ENCODE assay signal across 15 mouse cellular contexts in the genomic region with DNA sequence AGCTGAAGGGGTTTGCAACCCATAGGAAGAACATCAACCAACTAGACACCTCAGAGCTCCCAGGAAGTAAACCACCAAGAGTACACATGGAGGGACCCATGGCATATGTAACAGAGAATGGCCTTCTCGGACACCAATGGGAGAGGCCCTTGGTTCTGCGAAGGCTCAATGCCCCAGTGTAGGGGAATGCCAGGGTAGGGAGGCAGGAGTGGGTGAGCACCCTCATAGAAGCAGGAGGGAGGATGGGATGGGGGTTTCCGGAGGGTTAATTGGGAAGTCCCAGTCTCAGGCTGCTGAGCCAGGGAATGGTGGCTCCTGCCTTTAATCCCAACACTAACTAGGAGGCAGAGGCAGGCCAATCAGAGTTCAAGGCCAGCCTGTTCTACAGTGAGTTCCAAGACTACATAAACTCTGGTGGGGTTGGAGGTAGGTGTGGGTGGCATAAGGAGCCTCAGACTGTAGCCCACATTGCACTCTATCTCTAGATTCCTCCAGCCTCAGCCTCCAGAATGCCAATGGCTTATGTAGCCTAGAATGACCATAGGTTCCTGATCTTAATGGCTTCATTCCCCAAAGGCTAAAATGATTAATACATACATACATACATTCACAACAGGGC. TPM values are rescaled to one million over a fixed set of nuclear protein-coding genes. Genes with fewer than 3 reads are reported as not detected.
DNase-seq lines count a peak whose midpoint lies in the region; ATAC-seq and TF ChIP-seq lines count a peak whose summit lies in the region.
"Had no signal": no experiment of that assay in that cellular context is flagged by ENCODE, and none has a peak within 500 bp of the region (broad histone marks: within the 10 kb centered on the region; RNA-seq: fewer than 3 reads in every experiment).

No protein-coding gene starts in this region.

- peaks cover 66% of the 10 kb centered on the region for H3K36me3 ChIP-seq in midbrain, embryonic 13.5 days
- peaks cover 77% of the 10 kb centered on the region for H3K36me3 ChIP-seq in midbrain, embryonic 14.5 days (ENCODE audit: control insufficient read depth, insufficient read depth, low read length)
- H3K36me3 ChIP-seq in hindbrain, embryonic 14.5 days (replicated peaks; ENCODE audit: control insufficient read depth, insufficient read depth), result peaks cover 85% of the 10 kb centered on the region
- peaks cover 13% of the 10 kb centered on the region for H3K36me3 ChIP-seq in stomach, postnatal 0 days (ENCODE audit: control insufficient read depth, insufficient read depth, low read length)

- H3K9me3 ChIP-seq in midbrain, embryonic 13.5 days, result no peaks in the 10 kb centered on the region
- no peaks in the 10 kb centered on the region for H3K9me3 ChIP-seq in midbrain, embryonic 14.5 days (ENCODE audit: control insufficient read depth, low read length)
- H3K9me3 ChIP-seq in hindbrain, embryonic 14.5 days (ENCODE audit: control insufficient read depth, low read length), result no peaks in the 10 kb centered on the region
- H3K9me3 ChIP-seq in stomach, postnatal 0 days (ENCODE audit: control insufficient read depth, low read length), result no peaks in the 10 kb centered on the region
- H3K9me3 ChIP-seq: embryonic facial prominence, embryonic 15.5 days had no signal

- H3K4me1 ChIP-seq in midbrain, embryonic 13.5 days (replicated peaks), result peaks cover 17% of the 10 kb centered on the region
- H3K4me1 ChIP-seq in midbrain, embryonic 14.5 days (ENCODE audit: control insufficient read depth, insufficient read depth, low read length), result no peaks in the 10 kb centered on the region
- H3K4me1 ChIP-seq in hindbrain, embryonic 14.5 days (replicated peaks; ENCODE audit: control insufficient read depth, insufficient read depth, low read length), result no peaks in the 10 kb centered on the region; the same call in 1 of the 2 replicates
- H3K4me1 ChIP-seq in stomach, postnatal 0 days (replicated peaks; ENCODE audit: control insufficient read depth, insufficient read depth), result no peaks in the 10 kb centered on the region

- no peak for TF ChIP-seq CTCF in stomach, postnatal 0 days (IDR thresholded peaks at IDR 0.05; ENCODE audit: low read depth)

- no peak overlapping the region for H3K9ac ChIP-seq in midbrain, embryonic 13.5 days (replicated peaks)
- H3K9ac ChIP-seq in midbrain, embryonic 14.5 days (replicated peaks; ENCODE audit: low read length), result no peak overlapping the region
- no peak overlapping the region for H3K9ac ChIP-seq in hindbrain, embryonic 14.5 days
- H3K9ac ChIP-seq in stomach, postnatal 0 days (ENCODE audit: low read length), result no peak overlapping the region
- H3K9ac ChIP-seq: embryonic facial prominence, embryonic 15.5 days had no signal

- ATAC-seq in frontal cortex, adult (ENCODE audit: low TSS enrichment), result peak; percentile 44; the same call in 1 of the 2 replicates
- peak; percentile 56 for ATAC-seq in midbrain, embryonic 13.5 days
- no peak for ATAC-seq in midbrain, embryonic 14.5 days (ENCODE audit: low FRiP score, low TSS enrichment)
- ATAC-seq in hindbrain, embryonic 14.5 days (ENCODE audit: low FRiP score), result 0 out of 2 replicates have a peak, but pooled peaks have one; percentile 21
- ATAC-seq in stomach, postnatal 0 days (ENCODE audit: low FRiP score, low TSS enrichment), result peak; percentile 45; the same call in 1 of the 2 replicates

- DNase-seq in frontal cortex, postnatal 25 days (ENCODE audit: low spot score in 2 of 2), result no peak
- DNase-seq in midbrain, embryonic 14.5 days, result no peak
- DNase-seq in hindbrain, embryonic 14.5 days (ENCODE audit: low spot score), result no peak
- no peak for DNase-seq in stomach, postnatal 0 days (ENCODE audit: low spot score)
- DNase-seq in cerebellum, adult 8-10 months, result no peak
- no peak for DNase-seq in layer of hippocampus, postnatal 10 days (ENCODE audit: low spot score in 2 of 2)
- DNase-seq: adrenal gland, postnatal 25 days; cerebellum, adult 2 months; gastrocnemius, postnatal 10 days; kidney, postnatal 25 days had no signal

- TF ChIP-seq EP300 in stomach, postnatal 0 days (optimal IDR thresholded peaks at IDR 0.05), result no peak

- WGBS in midbrain, embryonic 13.5 days, result 89% methylated on average over 3 of the region's 3 CpGs
- WGBS in midbrain, embryonic 14.5 days, result 86% methylated on average over 3 of the region's 3 CpGs
- WGBS in hindbrain, embryonic 14.5 days, result 95% methylated on average over 3 of the region's 3 CpGs
- WGBS in stomach, postnatal 0 days, result 83% methylated on average over 3 of the region's 3 CpGs

- H3K27ac ChIP-seq in midbrain, embryonic 13.5 days, result no peak overlapping the region
- no peak overlapping the region for H3K27ac ChIP-seq in midbrain, embryonic 14.5 days (replicated peaks; ENCODE audit: low read depth, low read length)
- H3K27ac ChIP-seq in hindbrain, embryonic 14.5 days, result no peak overlapping the region
- H3K27ac ChIP-seq in stomach, postnatal 0 days (replicated peaks), result no peak overlapping the region
- H3K27ac ChIP-seq: embryonic facial prominence, embryonic 15.5 days had no signal

- H3K4me2 ChIP-seq in midbrain, embryonic 13.5 days (replicated peaks), result no peak overlapping the region
- H3K4me2 ChIP-seq in midbrain, embryonic 14.5 days (ENCODE audit: low read length), result no peak overlapping the region
- H3K4me2 ChIP-seq in hindbrain, embryonic 14.5 days (replicated peaks), result no peak overlapping the region
- no peak overlapping the region for H3K4me2 ChIP-seq in stomach, postnatal 0 days (replicated peaks; ENCODE audit: low read depth)
- H3K4me2 ChIP-seq: embryonic facial prominence, embryonic 15.5 days had no signal

- H3K27me3 ChIP-seq in midbrain, embryonic 13.5 days, result no peaks in the 10 kb centered on the region
- no peaks in the 10 kb centered on the region for H3K27me3 ChIP-seq in midbrain, embryonic 14.5 days (ENCODE audit: control insufficient read depth, insufficient read depth, low read length)
- H3K27me3 ChIP-seq in hindbrain, embryonic 14.5 days (ENCODE audit: control insufficient read depth, insufficient read depth, low read length), result no peaks in the 10 kb centered on the region
- H3K27me3 ChIP-seq in stomach, postnatal 0 days (ENCODE audit: control insufficient read depth, insufficient read depth, low read length), result no peaks in the 10 kb centered on the region
- H3K27me3 ChIP-seq: embryonic facial prominence, embryonic 15.5 days; Patski had no signal

- H3K4me3 ChIP-seq in midbrain, embryonic 13.5 days (replicated peaks), result no peak overlapping the region
- no peak overlapping the region for H3K4me3 ChIP-seq in midbrain, embryonic 14.5 days (replicated peaks; ENCODE audit: low read depth, low read length)
- H3K4me3 ChIP-seq in hindbrain, embryonic 14.5 days (replicated peaks; ENCODE audit: low read length), result no peak overlapping the region
- H3K4me3 ChIP-seq in stomach, postnatal 0 days (ENCODE audit: low read depth, low read length), result no peak overlapping the region
- H3K4me3 ChIP-seq: embryonic facial prominence, embryonic 15.5 days had no signal

RNA-seq across cellular contexts. Expression of a gene that starts 7.8 kb away (rescaled TPM):
- 565 and 592 TPM in 2 replicates for polyA plus RNA-seq in midbrain, embryonic 13.5 days (2015; fragmentation: Nextera tagmentation; extraction: Ambion mirVana)
- 459 and 531 TPM in 2 replicates for polyA plus RNA-seq in midbrain, embryonic 14.5 days (2014; fragmentation: Nextera tagmentation; extraction: Ambion mirVana)
- 389 and 452 TPM in 2 replicates for polyA plus RNA-seq in hindbrain, embryonic 14.5 days (2014; fragmentation: Nextera tagmentation; extraction: Ambion mirVana)
- 208 and 212 TPM in 2 replicates for polyA plus RNA-seq in stomach, postnatal 0 days (2015; fragmentation: Nextera tagmentation; extraction: Ambion mirVana)
- 100 to 1,000 TPM; 122 to 141 TPM for total RNA-seq in layer of hippocampus, postnatal 10 days (2021)

RNA-seq across cellular contexts. Expression of a gene that starts 8.0 kb away (rescaled TPM):
- polyA plus RNA-seq in midbrain, embryonic 13.5 days (2015; fragmentation: Nextera tagmentation; extraction: Ambion mirVana), result 0.07 and 0.23 TPM in 2 replicates
- polyA plus RNA-seq in midbrain, embryonic 14.5 days (2014; fragmentation: Nextera tagmentation; extraction: Ambion mirVana), result 0.11 TPM in 1 of 2 replicates, not detected in the other
- polyA plus RNA-seq in hindbrain, embryonic 14.5 days (2014; fragmentation: Nextera tagmentation; extraction: Ambion mirVana), result 0.15 and 0.26 TPM in 2 replicates
- 0.05 TPM in 2 replicates for polyA plus RNA-seq in stomach, postnatal 0 days (2015; fragmentation: Nextera tagmentation; extraction: Ambion mirVana)
- total RNA-seq in layer of hippocampus, postnatal 10 days (2021), result under 1 TPM; 0.16 to 0.22 TPM
- total RNA-seq: gastrocnemius, postnatal 10 days had no signal
- polyA plus RNA-seq: small intestine, adult 2 months had no signal

RNA-seq across cellular contexts. Expression of a gene that starts 25.0 kb away (rescaled TPM):
- polyA plus RNA-seq in midbrain, embryonic 13.5 days (2015; fragmentation: Nextera tagmentation; extraction: Ambion mirVana), result 24.3 and 25.7 TPM in 2 replicates
- polyA plus RNA-seq in midbrain, embryonic 14.5 days (2014; fragmentation: Nextera tagmentation; extraction: Ambion mirVana), result 19.4 and 20.8 TPM in 2 replicates
- 19.4 and 20.9 TPM in 2 replicates for polyA plus RNA-seq in hindbrain, embryonic 14.5 days (2014; fragmentation: Nextera tagmentation; extraction: Ambion mirVana)
- 15.2 and 17.8 TPM in 2 replicates for polyA plus RNA-seq in stomach, postnatal 0 days (2015; fragmentation: Nextera tagmentation; extraction: Ambion mirVana)
- total RNA-seq in layer of hippocampus, postnatal 10 days (2021), result 1 to 10 TPM; 5.1 to 6.8 TPM
